Mouse (Mus musculus) lung, embryonic 14.5 days (tissue): ENCODE measurements around the gene Eef2k. TPM values are rescaled to one million over a fixed set of nuclear protein-coding genes. Genes with fewer than 3 reads are reported as not detected.
A peak's percentile ranks its signal among the peaks of the same experiment; 100 is the strongest.
"Not testable (repeated sequence)": the region's sequence is repeated elsewhere in the genome, so short reads cannot be mapped to it uniquely, and the experiment has no call there.

ENCODE experiments used
- ATAC-seq: fragments of 200-750 bp; cut with Nextera tagmentation; 2 replicates; pipeline ENCODE4 v1.8.0; 2017; ENCODE audit warnings: mild to moderate bottlenecking, moderate TSS enrichment, moderate library complexity; ENCODE audit not compliant: insufficient read depth
- DNase-seq: peaks from one replicate; pipeline ENCODE4 v3.0.0-alpha.2; 2015
- H3K27ac ChIP-seq: fragments of 300-500 bp; sonication (generic); 2 replicates; pipeline ENCODE4 v1.5.1; 2014; ENCODE audit warnings: low read depth, mild to moderate bottlenecking, moderate library complexity
- H3K27me3 ChIP-seq: fragments of 300-500 bp; sonication (generic); 2 replicates; pipeline ENCODE4 v1.6.1; 2014; ENCODE audit warnings: low read length, control low read depth; ENCODE audit not compliant: insufficient read depth
- H3K36me3 ChIP-seq: fragments of 300-500 bp; sonication (generic); 2 replicates; pipeline ENCODE4 v1.6.1; 2014; ENCODE audit warnings: control low read depth; ENCODE audit not compliant: insufficient read depth
- H3K4me1 ChIP-seq: fragments of 300-500 bp; sonication (generic); 2 replicates; pipeline ENCODE4 v1.6.1; 2014; ENCODE audit warnings: antibody characterized with exemption, control low read depth; ENCODE audit not compliant: insufficient read depth
- H3K4me2 ChIP-seq: fragments of 300-500 bp; sonication (generic); 2 replicates; pipeline ENCODE4 v1.6.1; 2014; ENCODE audit warnings: mild to moderate bottlenecking
- H3K4me3 ChIP-seq: fragments of 300-500 bp; sonication (generic); 2 replicates; pipeline ENCODE4 v1.5.1; 2014; ENCODE audit warnings: low read depth, low read length
- H3K9ac ChIP-seq: fragments of 300-500 bp; sonication (generic); 2 replicates; pipeline ENCODE4 v1.6.1; 2014
- H3K9me3 ChIP-seq: fragments of 300-500 bp; sonication (generic); 2 replicates; pipeline ENCODE4 v1.6.1; 2016; ENCODE audit warnings: low read depth, low read length, control low read depth
- CTCF ChIP-seq: IDR thresholded peaks from 2 replicates; pipeline ENCODE4 v1.5.1; 2016; ENCODE audit warnings: antibody characterized with exemption, low read depth
- WGBS: fragments of 180-500 bp; shearing (Covaris S2); extraction: QIAGEN DNeasy Blood & Tissue Kit; methylation state at CpG from one replicate; pipeline ENCODE4 v1.1.7; 2014; 5-methylcytosine and 5-hydroxymethylcytosine counted together
- polyA plus RNA-seq: library from polyadenylated mRNA; unstranded; fragments of >200 nt; fragmentation: Nextera tagmentation; extraction: Ambion mirVana; gene quantifications from 2 replicates; pipeline ENCODE4 v1.2.1, GENCODE M21; 2014

Eef2k gene
- polyA plus RNA-seq, 1 experiment from 2014 or later: 11.2 TPM

GRCm38 (mm10) chr7:120897054-120897453 is 54.4 kb downstream of the Eef2k start:
- H3K4me1 ChIP-seq: no peaks in the 10 kb centered on the region
- no peak overlapping the region for H3K9ac ChIP-seq
- no peak overlapping the region for H3K27ac ChIP-seq
- TF ChIP-seq CTCF: no peak
- no peaks in the 10 kb centered on the region for H3K27me3 ChIP-seq
- DNase-seq (no peak), ATAC-seq (no peak)
- H3K4me2 ChIP-seq: no peak overlapping the region
- H3K36me3 ChIP-seq: peaks cover 23% of the 10 kb centered on the region; the same call in 1 of the 2 replicates
- 76% methylated on average over 7 of the region's 7 CpGs for WGBS
- no peaks in the 10 kb centered on the region for H3K9me3 ChIP-seq
- H3K4me3 ChIP-seq: no peak overlapping the region

GRCm38 (mm10) chr7:120897711-120898335 is 55.2 kb downstream of the Eef2k start:
- no peak overlapping the region for H3K4me3 ChIP-seq

GRCm38 (mm10) chr7:120900191-120900590 is 57.6 kb downstream of the Eef2k start:
- ATAC-seq: no peak
- DNase-seq: no peak
- WGBS: 62% methylated on average over 4 of the region's 4 CpGs
- Histone ChIP-seq H3K4me2 (no peak overlapping the region), H3K36me3 (peaks cover 22% of the 10 kb centered on the region; the same call in 1 of the 2 replicates), H3K9me3 (no peaks in the 10 kb centered on the region), H3K27me3 (no peaks in the 10 kb centered on the region), H3K4me3 (no peak overlapping the region), H3K9ac (no peak overlapping the region), H3K27ac (no peak overlapping the region), H3K4me1 (no peaks in the 10 kb centered on the region)
- no peak for TF ChIP-seq CTCF

More at GRCm38 (mm10) chr7:120897711-120898335, 55.2 kb downstream of the Eef2k start:
- Histone ChIP-seq H3K27ac (no peak overlapping the region), H3K9me3 (no peaks in the 10 kb centered on the region), H3K4me1 (no peaks in the 10 kb centered on the region), H3K9ac (no peak overlapping the region), H3K36me3 (peaks cover 21% of the 10 kb centered on the region; the same call in 1 of the 2 replicates), H3K27me3 (no peaks in the 10 kb centered on the region), H3K4me2 (no peak overlapping the region)
- no peak for TF ChIP-seq CTCF
- no peak for DNase-seq
- ATAC-seq: no peak
- WGBS: 90% methylated on average over 9 of the region's 9 CpGs

GRCm38 (mm10) chr7:120901701-120902100 is 59.1 kb downstream of the Eef2k start:
- 54% methylated on average over 8 of the region's 8 CpGs for WGBS
- ATAC-seq: no peak

GRCm38 (mm10) chr7:120902931-120903330 is 60.3 kb downstream of the Eef2k start:
- Histone ChIP-seq H3K4me2 (no peak overlapping the region), H3K27me3 (no peaks in the 10 kb centered on the region), H3K36me3 (0 out of 2 replicates have a peak, but pooled peaks cover 16% of the 10 kb centered on the region), H3K9ac (no peak overlapping the region), H3K4me1 (no peaks in the 10 kb centered on the region), H3K9me3 (no peaks in the 10 kb centered on the region), H3K27ac (no peak overlapping the region), H3K4me3 (no peak overlapping the region)
- ATAC-seq (no peak), DNase-seq (no peak)
- WGBS: 63% methylated on average over 3 of the region's 3 CpGs
- TF ChIP-seq CTCF: no peak

More at GRCm38 (mm10) chr7:120901701-120902100, 59.1 kb downstream of the Eef2k start:
- H3K4me3 ChIP-seq: no peak overlapping the region
- H3K36me3 ChIP-seq: 0 out of 2 replicates have a peak, but pooled peaks cover 16% of the 10 kb centered on the region
- H3K27ac ChIP-seq: no peak overlapping the region
- no peak for DNase-seq
- no peaks in the 10 kb centered on the region for H3K4me1 ChIP-seq
- H3K9ac ChIP-seq: no peak overlapping the region
- H3K9me3 ChIP-seq: no peaks in the 10 kb centered on the region
- no peak overlapping the region for H3K4me2 ChIP-seq
- TF ChIP-seq CTCF: no peak
- H3K27me3 ChIP-seq: no peaks in the 10 kb centered on the region

- H3K4me2 ChIP-seq, H3K9me3 ChIP-seq, H3K27ac ChIP-seq, DNase-seq, H3K9ac ChIP-seq, H3K4me1 ChIP-seq, H3K4me3 ChIP-seq, H3K27me3 ChIP-seq, H3K36me3 ChIP-seq, ATAC-seq: not testable (repeated sequence)
- peak; percentile 27 for TF ChIP-seq CTCF
- WGBS: 71% methylated on average over 3 of the region's 3 CpGs
Measured at GRCm38 (mm10) chr7:120910172-120910571, 67.5 kb downstream of the Eef2k start.

- H3K36me3 ChIP-seq, DNase-seq, H3K27ac ChIP-seq, H3K9me3 ChIP-seq, H3K4me1 ChIP-seq, H3K4me2 ChIP-seq, H3K9ac ChIP-seq, H3K27me3 ChIP-seq, H3K4me3 ChIP-seq, ATAC-seq: not testable (repeated sequence)
- 85% methylated on average over 5 of the region's 6 CpGs for WGBS
Measured at GRCm38 (mm10) chr7:120911268-120911667, 68.6 kb downstream of the Eef2k start.
